Mouse (Mus musculus) MEL (cell line): ENCODE measurements at regions not wholly inside any gene's neighbourhood (a gene's known extent, or its start where the extent isn't known, plus 50 kb on each side); places are given as distances from the start of the nearest gene placed in this dataset.

ENCODE experiments used
- CHD2 ChIP-seq: IDR thresholded peaks from 2 replicates; pipeline ENCODE4 v1.6.1; 2011; ENCODE audit warnings: low read length, improper control_type of control experiment
- CTCF ChIP-seq, 3 experiments: IDR thresholded peaks in 2 of 3; conservative IDR thresholded peaks in 1 of 3; 2 replicates each; pipeline ENCODE4 v1.5.1; 2011 to 2012; ENCODE audit warnings: low read length in 3 of 3, low read depth in 2 of 3, mild to moderate bottlenecking in 2 of 3, improper control_type of control experiment in 1 of 3, inconsistent platforms in 1 of 3, mixed read lengths in 1 of 3, moderate library complexity in 1 of 3; ENCODE audit not compliant: control insufficient read depth in 1 of 3, insufficient read depth in 1 of 3, poor library complexity in 1 of 3, severe bottlenecking in 1 of 3
- E2F4 ChIP-seq: IDR thresholded peaks from 2 replicates; pipeline ENCODE4 v1.6.1; 2011; ENCODE audit warnings: low read depth, low read length, improper control_type of control experiment, borderline replicate concordance
- EP300 ChIP-seq, 2 experiments: IDR thresholded peaks; 2 replicates each; pipeline ENCODE4 v1.6.1; 2011; ENCODE audit warnings: improper control_type of control experiment in 2 of 2, low read length in 2 of 2, low read depth in 1 of 2, mild to moderate bottlenecking in 1 of 2
- ETS1 ChIP-seq: IDR thresholded peaks from 2 replicates; pipeline ENCODE4 v1.6.1; 2012; ENCODE audit warnings: low read depth, mild to moderate bottlenecking, inconsistent platforms, low read length, improper control_type of control experiment, moderate library complexity
- GATA1 ChIP-seq: IDR thresholded peaks from 2 replicates; pipeline ENCODE4 v1.6.1; 2011; ENCODE audit warnings: low read depth, low read length, improper control_type of control experiment
- MAX ChIP-seq: IDR thresholded peaks from 2 replicates; pipeline ENCODE4 v1.6.1; 2011; ENCODE audit warnings: low read length, improper control_type of control experiment
- MAZ ChIP-seq: IDR thresholded peaks from 2 replicates; pipeline ENCODE4 v1.6.1; 2012; ENCODE audit warnings: low read depth, mild to moderate bottlenecking, inconsistent platforms, low read length, improper control_type of control experiment
- POLR2A ChIP-seq, 2 experiments: IDR thresholded peaks; 2 replicates each; pipeline ENCODE4 v1.6.1; 2011 to 2012; ENCODE audit warnings: low read length in 2 of 2, mild to moderate bottlenecking in 2 of 2, control low read depth in 1 of 2, improper control_type of control experiment in 1 of 2, low read depth in 1 of 2, moderate library complexity in 1 of 2; ENCODE audit not compliant: control insufficient read depth in 1 of 2, insufficient read depth in 1 of 2, poor library complexity in 1 of 2
- USF2 ChIP-seq, 2 experiments: IDR thresholded peaks; 2 replicates each; pipeline ENCODE4 v1.6.1; 2011 to 2012; ENCODE audit warnings: improper control_type of control experiment in 2 of 2, low read length in 2 of 2, borderline replicate concordance in 1 of 2, inconsistent platforms in 1 of 2, low read depth in 1 of 2, mild to moderate bottlenecking in 1 of 2; ENCODE audit not compliant: insufficient read depth in 1 of 2

GRCm38 (mm10) chr10:51930696-51931095 is 91.6 kb upstream of the Vgll2 start:
- TF ChIP-seq USF2 (IDR thresholded peaks at IDR 0.05; ENCODE audit: borderline replicate concordance in 1 of 2, insufficient read depth in 1 of 2, low read depth in 1 of 2, low read length in 2 of 2) (no peak), CHD2 (no peak), ETS1 (no peak), MAZ (no peak), E2F4 (no peak), CTCF (IDR thresholded peaks at IDR 0.05 in 2 of 3, conservative IDR thresholded peaks at IDR 0.05 in 1 of 3; ENCODE audit: control insufficient read depth in 1 of 3, insufficient read depth in 1 of 3, low read depth in 2 of 3, low read length in 3 of 3, poor library complexity in 1 of 3, severe bottlenecking in 1 of 3) (no peak), GATA1 (no peak), EP300 (IDR thresholded peaks at IDR 0.05; ENCODE audit: low read depth in 1 of 2, low read length in 2 of 2) (no peak), POLR2A (IDR thresholded peaks at IDR 0.05; ENCODE audit: control insufficient read depth in 1 of 2, insufficient read depth in 1 of 2, low read depth in 1 of 2, low read length in 2 of 2, poor library complexity in 1 of 2) (no peak), MAX (no peak)
